ENCODE assay signal across 12 mouse cellular contexts in the genomic region with DNA sequence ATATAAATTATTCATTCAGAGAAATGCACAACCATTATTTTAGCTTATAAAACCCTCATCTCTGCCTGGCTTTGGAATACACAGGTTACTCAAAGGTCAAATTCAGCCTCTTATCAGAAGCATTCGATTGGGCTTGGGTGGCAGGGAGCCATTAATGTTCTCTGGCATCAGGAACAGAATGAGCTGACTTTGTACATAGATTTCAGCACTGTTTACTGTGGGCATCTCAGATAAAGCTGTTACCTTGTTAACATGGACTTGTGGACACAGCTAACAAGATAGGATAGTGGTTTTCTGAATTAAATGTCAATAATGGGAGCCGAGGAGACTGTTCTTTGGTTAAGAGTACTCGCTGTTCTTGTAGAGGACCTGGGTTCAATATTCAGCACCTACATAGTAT. TPM values are rescaled to one million over a fixed set of nuclear protein-coding genes. Genes with fewer than 3 reads are reported as not detected.
"Had no signal": no experiment of that assay in that cellular context is flagged by ENCODE, and none has a peak within 500 bp of the region (broad histone marks: within the 10 kb centered on the region; RNA-seq: fewer than 3 reads in every experiment).

No protein-coding gene starts in this region.

RNA-seq across cellular contexts. Expression of a gene that starts 17.6 kb away (rescaled TPM):
- total RNA-seq: neutrophil, adult 5-6 weeks had no signal
- polyA plus RNA-seq: neural tube, embryonic 13.5 days; neural tube, embryonic 14.5 days; neural tube, embryonic 15.5 days; small intestine, adult 2 months; spleen, adult 2 months; stomach, embryonic 14.5 days; stomach, embryonic 15.5 days; stomach, embryonic 16.5 days; thymus, adult 2 months; thymus, postnatal 0 days; urinary bladder, adult 2 months had no signal
